Mouse (Mus musculus): Measurements from ENCODE around the gene Snapin. TPM values are rescaled to one million over a fixed set of nuclear protein-coding genes. Genes with fewer than 3 reads are reported as not detected.

The Snapin gene
- polyA plus RNA-seq (2016; fragmentation: Nextera tagmentation; extraction: Ambion mirVana): 72.9 and 75.3 TPM in 2 replicates

- Histone ChIP-seq H3K4me1 (replicated peaks) (peaks cover 10% of the 10 kb centered on the region), H3K4me2 (peak within 1 kb of the TSS; percentile 80), H3K27me3 (replicated peaks) (no peaks in the 10 kb centered on the region), H3K36me3 (peaks cover 45% of the 10 kb centered on the region), H3K9me3 (replicated peaks) (no peaks in the 10 kb centered on the region), H3K27ac (ENCODE audit: poor library complexity, severe bottlenecking) (peak within 1 kb of the TSS; percentile 65), H3K9ac (peak within 1 kb of the TSS; percentile 81), H3K4me3 (peak within 1 kb of the TSS; percentile 75)
- 0% methylated on average over 37 of the region's 37 CpGs for WGBS
- ATAC-seq (ENCODE audit: insufficient number of reproducible peaks, low FRiP score): peak; percentile 96
Measured at GRCm38 (mm10) chr3:90490696-90491256, at the start of gene Snapin. Gene Snapin, minus strand, starts transcription at chr3:90491033.

GRCm38 (mm10) chr3:90537905-90538296, 47.1 kb upstream of the Snapin start:
- H3K27ac ChIP-seq (ENCODE audit: poor library complexity, severe bottlenecking): no peak overlapping the region
- no peak overlapping the region for H3K4me2 ChIP-seq
- no peak for ATAC-seq (ENCODE audit: insufficient number of reproducible peaks, low FRiP score)
- no peak overlapping the region for H3K4me3 ChIP-seq
- H3K9me3 ChIP-seq (replicated peaks): no peaks in the 10 kb centered on the region
- peaks cover 12% of the 10 kb centered on the region for H3K27me3 ChIP-seq (replicated peaks)
- no peaks in the 10 kb centered on the region; the same call in 1 of the 2 replicates for H3K4me1 ChIP-seq (replicated peaks)
- 74% methylated on average over 5 of the region's 5 CpGs for WGBS
- no peaks in the 10 kb centered on the region for H3K36me3 ChIP-seq
- H3K9ac ChIP-seq: no peak overlapping the region

GRCm38 (mm10) chr3:90537141-90537904, 46.5 kb upstream of the Snapin start, which contains the start of gene S100a16:
Gene S100a16, plus strand, starts transcription at chr3:90537254.
- WGBS: 49% methylated on average over 10 of the region's 10 CpGs
- ATAC-seq (ENCODE audit: insufficient number of reproducible peaks, low FRiP score): no peak

GRCm38 (mm10) chr3:90535446-90535845, 44.6 kb upstream of the Snapin start:
- Histone ChIP-seq H3K4me3 (no peak overlapping the region), H3K27ac (ENCODE audit: poor library complexity, severe bottlenecking) (no peak overlapping the region), H3K9me3 (replicated peaks) (no peaks in the 10 kb centered on the region), H3K36me3 (no peaks in the 10 kb centered on the region), H3K4me2 (no peak overlapping the region), H3K4me1 (replicated peaks) (no peaks in the 10 kb centered on the region), H3K27me3 (replicated peaks) (peaks cover 12% of the 10 kb centered on the region), H3K9ac (no peak overlapping the region)
- no peak for ATAC-seq (ENCODE audit: insufficient number of reproducible peaks, low FRiP score)
- 62% methylated on average over 1 of the region's 1 CpGs for WGBS

More at GRCm38 (mm10) chr3:90537141-90537904, 46.5 kb upstream of the Snapin start, which contains the start of gene S100a16:
- Histone ChIP-seq H3K9ac (no peak within 1 kb of the TSS), H3K4me1 (replicated peaks) (no peaks in the 10 kb centered on the region; the same call in 1 of the 2 replicates), H3K27ac (ENCODE audit: poor library complexity, severe bottlenecking) (no peak within 1 kb of the TSS), H3K36me3 (no peaks in the 10 kb centered on the region), H3K4me3 (no peak within 1 kb of the TSS), H3K9me3 (replicated peaks) (no peaks in the 10 kb centered on the region), H3K4me2 (no peak within 1 kb of the TSS), H3K27me3 (replicated peaks) (peaks cover 12% of the 10 kb centered on the region)

GRCm38 (mm10) chr3:90531713-90532112, 40.9 kb upstream of the Snapin start:
- no peak for ATAC-seq (ENCODE audit: insufficient number of reproducible peaks, low FRiP score)
- Histone ChIP-seq H3K36me3 (no peaks in the 10 kb centered on the region), H3K4me2 (no peak overlapping the region), H3K9ac (no peak overlapping the region), H3K4me1 (replicated peaks) (0 out of 2 replicates have a peak, but pooled peaks cover under 1% of the 10 kb centered on the region), H3K27me3 (replicated peaks) (peaks cover 4% of the 10 kb centered on the region; the same call in 1 of the 2 replicates), H3K9me3 (replicated peaks) (no peaks in the 10 kb centered on the region), H3K4me3 (no peak overlapping the region), H3K27ac (ENCODE audit: poor library complexity, severe bottlenecking) (no peak overlapping the region)
- WGBS: 58% methylated on average over 5 of the region's 5 CpGs

GRCm38 (mm10) chr3:90527291-90527873, 36.5 kb upstream of the Snapin start:
- Histone ChIP-seq H3K36me3 (0 out of 2 replicates have a peak, but pooled peaks cover 4% of the 10 kb centered on the region), H3K9me3 (replicated peaks) (no peaks in the 10 kb centered on the region), H3K27ac (ENCODE audit: poor library complexity, severe bottlenecking) (no peak overlapping the region), H3K27me3 (replicated peaks) (no peaks in the 10 kb centered on the region), H3K9ac (no peak overlapping the region), H3K4me1 (replicated peaks) (0 out of 2 replicates have a peak, but pooled peaks cover 3% of the 10 kb centered on the region), H3K4me2 (no peak overlapping the region), H3K4me3 (no peak overlapping the region)
- ATAC-seq (ENCODE audit: insufficient number of reproducible peaks, low FRiP score): no peak
- WGBS: 77% methylated on average over 7 of the region's 7 CpGs

- WGBS: 56% methylated on average over 5 of the region's 5 CpGs
- Histone ChIP-seq H3K9me3 (replicated peaks) (no peaks in the 10 kb centered on the region), H3K27ac (ENCODE audit: poor library complexity, severe bottlenecking) (no peak within 1 kb of the TSS), H3K36me3 (0 out of 2 replicates have a peak, but pooled peaks cover 4% of the 10 kb centered on the region), H3K27me3 (replicated peaks) (no peaks in the 10 kb centered on the region), H3K4me3 (no peak within 1 kb of the TSS), H3K4me1 (replicated peaks) (0 out of 2 replicates have a peak, but pooled peaks cover 3% of the 10 kb centered on the region), H3K4me2 (no peak within 1 kb of the TSS), H3K9ac (no peak within 1 kb of the TSS)
- ATAC-seq (ENCODE audit: insufficient number of reproducible peaks, low FRiP score): peak; percentile 55; the same call in 1 of the 2 replicates
Measured at GRCm38 (mm10) chr3:90526580-90526979, 35.7 kb upstream of the Snapin start, which contains the start of gene S100a14. Gene S100a14, plus strand, starts transcription at chr3:90526856.

- Histone ChIP-seq H3K27me3 (replicated peaks) (no peaks in the 10 kb centered on the region), H3K4me3 (no peak overlapping the region), H3K36me3 (0 out of 2 replicates have a peak, but pooled peaks cover 4% of the 10 kb centered on the region), H3K9ac (no peak overlapping the region), H3K27ac (ENCODE audit: poor library complexity, severe bottlenecking) (no peak overlapping the region), H3K9me3 (replicated peaks) (no peaks in the 10 kb centered on the region), H3K4me1 (replicated peaks) (0 out of 2 replicates have a peak, but pooled peaks cover 3% of the 10 kb centered on the region), H3K4me2 (no peak overlapping the region)
- ATAC-seq (ENCODE audit: insufficient number of reproducible peaks, low FRiP score): no peak
- 59% methylated on average over 2 of the region's 2 CpGs for WGBS
Measured at GRCm38 (mm10) chr3:90526076-90526475, 35.2 kb upstream of the Snapin start.

GRCm38 (mm10) chr3:90525421-90525820, 34.6 kb upstream of the Snapin start:
- WGBS: 56% methylated on average over 4 of the region's 4 CpGs
- ATAC-seq (ENCODE audit: insufficient number of reproducible peaks, low FRiP score): no peak
- Histone ChIP-seq H3K9ac (no peak overlapping the region), H3K9me3 (replicated peaks) (no peaks in the 10 kb centered on the region), H3K4me2 (no peak overlapping the region), H3K4me1 (replicated peaks) (0 out of 2 replicates have a peak, but pooled peaks cover 3% of the 10 kb centered on the region), H3K4me3 (no peak overlapping the region), H3K27ac (ENCODE audit: poor library complexity, severe bottlenecking) (no peak overlapping the region), H3K27me3 (replicated peaks) (no peaks in the 10 kb centered on the region), H3K36me3 (0 out of 2 replicates have a peak, but pooled peaks cover 4% of the 10 kb centered on the region)

- WGBS: 69% methylated on average over 4 of the region's 4 CpGs
- 0 out of 2 replicates have a peak, but pooled peaks cover 3% of the 10 kb centered on the region for H3K36me3 ChIP-seq
- no peak for ATAC-seq (ENCODE audit: insufficient number of reproducible peaks, low FRiP score)
- no peak overlapping the region for H3K4me3 ChIP-seq
- H3K9me3 ChIP-seq (replicated peaks): no peaks in the 10 kb centered on the region
- H3K4me2 ChIP-seq: no peak overlapping the region
- no peak overlapping the region for H3K9ac ChIP-seq
- H3K4me1 ChIP-seq (replicated peaks): peaks cover 19% of the 10 kb centered on the region
- H3K27ac ChIP-seq (ENCODE audit: poor library complexity, severe bottlenecking): no peak overlapping the region
- no peaks in the 10 kb centered on the region for H3K27me3 ChIP-seq (replicated peaks)
Measured at GRCm38 (mm10) chr3:90517711-90518110, 26.9 kb upstream of the Snapin start.

GRCm38 (mm10) chr3:90515789-90516188, 25.0 kb upstream of the Snapin start:
- H3K4me3 ChIP-seq: 0 out of 2 replicates have a peak overlapping the region, but pooled peaks have one; percentile 57
- no peak overlapping the region for H3K9ac ChIP-seq
- H3K4me1 ChIP-seq (replicated peaks): peaks cover 19% of the 10 kb centered on the region
- peaks cover 8% of the 10 kb centered on the region for H3K36me3 ChIP-seq
- peak overlapping the region; percentile 83 for H3K4me2 ChIP-seq
- no peaks in the 10 kb centered on the region for H3K9me3 ChIP-seq (replicated peaks)
- H3K27ac ChIP-seq (ENCODE audit: poor library complexity, severe bottlenecking): no peak overlapping the region
- no peak for ATAC-seq (ENCODE audit: insufficient number of reproducible peaks, low FRiP score)
- H3K27me3 ChIP-seq (replicated peaks): no peaks in the 10 kb centered on the region
- WGBS: 88% methylated on average over 4 of the region's 4 CpGs

All from heart, embryonic 12.5 days (tissue).